Mouse (Mus musculus): ENCODE results near the gene Tbc1d30. TPM values are rescaled to one million over a fixed set of nuclear protein-coding genes. Genes with fewer than 3 reads are reported as not detected.

The Tbc1d30 gene
- 1 to 10 TPM in 1 of 2 experiments, under 1 TPM in 1; 0.72 to 1.1 TPM for total RNA-seq (2023)

DNA sequence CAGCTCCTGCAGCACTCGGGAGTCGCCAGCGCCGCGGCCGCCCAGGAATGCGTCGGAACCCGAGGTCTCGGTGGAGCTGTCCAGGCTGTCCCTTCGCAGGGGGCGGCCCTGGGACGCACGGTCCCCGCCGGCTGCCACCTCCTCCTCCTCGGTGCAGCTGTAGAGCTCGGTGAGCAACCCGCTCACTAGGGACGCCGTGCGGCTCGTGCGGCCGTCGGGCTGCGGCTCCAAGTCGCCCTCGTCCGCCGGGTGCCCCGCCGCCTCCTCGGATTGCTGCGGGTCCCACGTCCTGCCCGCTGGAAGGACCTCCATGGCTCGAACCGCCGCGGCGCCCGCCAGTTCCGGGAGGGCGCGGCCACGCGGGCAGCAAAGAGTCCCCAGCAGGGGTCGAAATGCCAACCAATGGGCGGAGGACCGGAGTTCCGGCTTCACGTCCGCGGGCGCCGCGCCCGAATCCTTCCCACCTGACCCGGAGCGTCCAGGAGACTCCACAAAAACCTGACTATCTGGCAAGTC lies at the start of gene Tbc1d30:
Gene Tbc1d30, minus strand, starts transcription at position 213 of the 516 bp plus-strand sequence.

DNA sequence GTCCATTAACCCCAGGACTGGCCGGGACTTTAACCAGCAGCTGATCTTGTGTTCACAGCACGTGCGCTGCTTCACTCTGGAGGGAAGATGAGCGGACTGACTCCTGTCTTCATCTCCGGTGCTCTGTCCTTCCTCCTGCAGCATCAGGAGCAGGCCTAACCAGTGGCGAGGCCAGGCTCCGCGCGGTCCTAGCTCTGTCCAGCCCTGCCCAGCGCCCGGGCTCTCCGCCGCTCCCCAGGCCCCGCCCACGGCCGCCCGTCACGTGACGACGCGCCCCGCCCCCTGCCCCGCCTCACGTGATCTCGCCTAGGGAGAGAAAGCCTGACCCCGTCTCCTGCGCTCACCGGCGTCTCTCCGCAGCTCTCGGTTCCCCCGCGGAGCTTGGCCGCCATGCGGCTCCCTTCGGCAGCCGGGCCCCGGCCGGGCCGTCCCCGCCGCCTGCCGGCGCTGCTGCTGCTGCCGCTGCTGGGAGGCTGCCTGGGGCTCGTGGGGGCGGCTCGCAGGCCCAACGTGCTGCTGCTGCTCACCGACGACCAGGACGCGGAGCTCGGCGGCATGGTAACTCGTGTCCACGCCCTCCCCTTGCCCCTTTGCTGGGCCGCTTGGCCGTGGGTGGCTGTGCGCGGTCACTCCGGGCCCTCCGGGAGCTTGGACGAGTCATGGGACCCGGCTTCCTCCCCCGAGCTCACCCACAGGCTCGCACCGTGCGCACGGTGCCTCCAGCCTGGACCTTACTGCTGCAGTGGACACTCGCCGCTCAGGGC lies 13.9 kb upstream of the Tbc1d30 start, which contains the start of gene Gns:
Gene Gns, plus strand, starts transcription at position 290 of the 764 bp plus-strand sequence.

Other genes starting within 250 kb of the Tbc1d30 start
- 10 to 100 TPM; 85.9 to 92.8 TPM for gene Gns, start 13.8 kb upstream of the Tbc1d30 start, total RNA-seq (2023)
- 100 to 1,000 TPM; 149 to 179 TPM for gene Rassf3, start 125.1 kb upstream of the Tbc1d30 start, total RNA-seq (2023)
- gene Tbk1, start 235.5 kb upstream of the Tbc1d30 start, total RNA-seq (2023) = 10 to 100 TPM; 40.3 to 42.3 TPM

Data from neutrophil, adult 83 days (primary cell).